Mouse (Mus musculus): ENCODE measurements around the gene She. TPM values are rescaled to one million over a fixed set of nuclear protein-coding genes. Genes with fewer than 3 reads are reported as not detected.
"Not testable (repeated sequence)": the region's sequence is repeated elsewhere in the genome, so short reads cannot be mapped to it uniquely, and the experiment has no call there.

The She gene
- total RNA-seq (2021), result 1 to 10 TPM; 7.1 to 7.3 TPM
- long read RNA-seq, experiment 1, full-length matches to known transcripts, result 3 of 4 reads
- long read RNA-seq, experiment 1, partial matches to known transcripts, result 0 of 4 reads
- long read RNA-seq, experiment 1, other reads (novel, unspliced or antisense), result 1 of 4 reads
- long read RNA-seq, experiment 2, full-length matches to known transcripts, result 3 of 6 reads
- long read RNA-seq, experiment 2, partial matches to known transcripts, result 0 of 6 reads
- long read RNA-seq, experiment 2, other reads (novel, unspliced or antisense), result 3 of 6 reads

DNA sequence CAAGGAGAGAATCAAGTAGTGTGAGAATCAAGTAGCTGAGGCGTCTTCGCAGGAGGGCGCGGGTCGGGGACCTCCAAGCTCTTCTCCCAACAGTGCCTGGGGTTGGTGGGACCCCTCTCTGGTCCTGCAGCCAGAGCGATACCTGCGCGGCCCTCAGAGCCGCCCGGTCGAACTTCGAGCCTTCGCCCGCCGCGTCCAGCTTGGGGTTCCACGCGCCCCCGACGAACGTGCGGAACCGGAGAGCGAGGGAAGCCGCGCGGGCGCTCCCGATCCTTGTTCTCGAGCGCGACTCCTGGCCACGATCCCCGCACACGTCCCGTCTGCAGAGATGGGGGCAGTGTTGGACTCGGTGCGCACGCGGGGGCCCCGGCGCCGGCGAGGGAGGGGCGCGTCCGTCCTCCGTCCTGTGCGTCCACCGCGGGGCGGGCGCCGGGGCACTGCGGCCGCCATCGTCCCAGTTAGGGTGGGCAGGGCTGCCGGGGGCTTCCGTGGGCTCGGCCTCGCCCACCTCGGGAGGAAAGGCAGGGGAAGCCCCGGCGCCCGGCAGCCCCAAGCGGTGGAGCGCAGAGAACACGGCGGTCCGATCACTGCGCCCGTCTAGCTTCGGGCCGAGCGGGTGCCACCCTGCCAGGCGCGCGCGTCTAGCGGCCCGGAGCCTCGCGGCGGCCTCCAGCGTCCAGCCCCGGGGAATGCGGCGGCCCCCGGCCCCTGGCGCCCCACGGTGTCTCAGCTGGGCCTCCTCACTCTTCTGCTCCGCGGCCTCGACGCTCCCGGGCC is at the start of gene She:
TSS of gene She (plus strand) at position 556 of the 777 bp plus-strand sequence.
- peak in 1 of 2 experiments; percentile 41 for DNase-seq (ENCODE audit: low spot score in 2 of 2)

DNA sequence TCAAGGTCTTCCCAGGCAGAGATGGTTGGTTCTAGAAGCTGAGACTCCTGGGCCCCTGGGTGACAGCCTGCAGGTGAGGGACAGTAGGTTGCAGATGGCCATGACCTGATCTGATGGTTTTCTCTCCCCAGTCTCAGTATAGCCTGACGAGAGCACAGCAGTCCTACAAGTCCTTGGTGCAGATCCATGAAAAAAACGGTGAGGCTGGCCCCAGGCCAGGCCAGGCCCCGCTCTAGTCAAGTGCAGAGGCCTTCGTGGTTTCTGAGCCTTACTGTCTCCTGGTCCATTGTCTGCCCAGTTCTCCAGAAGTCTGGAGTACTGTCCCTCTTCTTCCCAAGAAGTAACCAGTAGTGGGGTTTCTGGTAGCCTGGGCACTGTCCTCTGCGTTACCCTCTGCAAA is 49.5 kb upstream of the She start:
- DNase-seq (ENCODE audit: low spot score in 2 of 2), result no peak

DNA sequence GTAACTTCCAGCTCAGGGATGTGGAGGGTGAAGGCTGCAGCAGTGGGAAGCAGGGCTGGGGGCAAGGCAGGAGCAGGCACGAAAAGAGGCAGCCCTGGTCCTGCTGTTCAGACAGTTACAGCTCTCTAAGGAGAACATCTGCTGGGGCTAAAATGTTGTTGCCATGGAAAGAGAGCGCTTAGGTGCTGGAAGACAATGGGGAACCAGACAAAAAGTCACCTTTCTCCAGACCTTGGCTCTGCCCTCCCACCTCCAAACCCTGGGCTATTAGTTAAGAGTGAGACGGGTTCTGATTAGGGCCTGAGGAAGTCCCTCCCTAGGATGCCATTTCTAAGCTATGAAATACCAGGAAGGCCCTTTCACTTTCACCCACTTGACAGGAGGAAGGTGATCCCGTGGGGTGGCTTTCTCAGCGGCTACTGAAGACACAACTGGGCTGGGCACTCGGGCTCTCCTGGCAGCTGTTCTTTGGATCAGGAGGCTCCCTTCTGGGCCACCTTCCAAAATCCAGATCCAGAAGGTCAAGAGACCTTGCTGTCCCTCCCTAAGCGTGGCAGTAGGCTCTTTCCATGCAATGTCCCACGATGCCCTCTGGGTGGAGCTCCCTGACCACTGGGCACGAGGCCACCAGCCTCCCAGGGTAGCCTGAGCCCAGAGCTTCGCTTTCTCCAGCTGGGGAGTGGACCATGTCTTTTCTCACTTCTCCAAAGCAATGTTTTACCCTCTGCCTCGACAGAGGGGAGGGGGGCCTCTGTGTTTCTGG is 46.0 kb upstream of the She start:
- DNase-seq (ENCODE audit: low spot score in 2 of 2), result peak; percentile 80 to 87

DNA sequence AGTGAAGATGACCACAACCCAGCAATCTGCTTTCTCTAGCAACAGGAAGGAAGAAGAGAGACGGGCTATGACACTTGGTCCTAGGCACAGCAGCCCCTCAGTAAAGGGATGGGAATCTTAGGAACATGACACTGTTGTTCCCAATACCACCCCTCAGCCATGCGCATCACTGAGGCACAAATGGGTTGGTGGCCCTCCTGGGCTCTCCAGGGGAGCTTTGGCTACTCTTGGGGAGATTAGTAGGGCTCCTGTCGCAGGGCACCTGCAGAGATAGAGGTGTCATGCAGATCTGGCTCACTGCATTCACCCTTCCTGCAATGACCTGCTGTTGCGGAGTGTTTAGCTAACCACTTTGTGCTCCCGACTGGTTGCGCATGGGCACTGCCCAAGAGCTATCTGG is 44.9 kb upstream of the She start:
- DNase-seq (ENCODE audit: low spot score in 2 of 2), result no peak

DNA sequence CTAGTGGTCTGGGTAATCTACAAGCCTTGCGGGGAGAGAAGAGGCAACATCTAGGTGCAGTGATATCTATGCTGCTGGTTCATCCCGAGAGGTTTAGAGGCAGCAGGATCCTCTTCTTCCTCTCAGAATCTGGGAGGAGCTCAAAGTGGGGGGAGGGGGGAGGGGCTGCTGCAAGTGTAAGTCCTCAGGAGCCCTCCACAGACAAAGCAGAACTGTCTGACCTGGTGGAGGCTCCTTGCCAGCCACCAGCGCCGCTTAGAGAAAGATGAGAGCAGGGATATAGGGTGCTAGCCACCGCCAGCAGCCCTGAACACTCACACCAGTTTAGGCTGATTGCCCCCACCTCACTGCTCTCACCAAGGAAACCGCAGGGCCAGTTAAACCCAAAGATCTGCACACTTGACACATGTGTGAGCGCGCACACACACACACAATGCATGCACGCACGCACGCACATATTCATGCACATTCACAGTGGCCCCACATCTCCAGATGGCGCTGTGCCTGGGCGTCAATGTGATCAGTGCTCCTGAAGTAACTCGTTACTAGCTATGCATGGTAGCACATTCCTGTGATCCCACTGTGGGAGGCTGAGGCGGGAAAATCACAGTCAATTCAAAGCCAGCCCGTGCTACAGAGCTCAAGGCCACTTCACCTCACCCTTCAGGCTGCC is 42.4 kb upstream of the She start:
- DNase-seq (ENCODE audit: low spot score in 2 of 2), result no peak

DNA sequence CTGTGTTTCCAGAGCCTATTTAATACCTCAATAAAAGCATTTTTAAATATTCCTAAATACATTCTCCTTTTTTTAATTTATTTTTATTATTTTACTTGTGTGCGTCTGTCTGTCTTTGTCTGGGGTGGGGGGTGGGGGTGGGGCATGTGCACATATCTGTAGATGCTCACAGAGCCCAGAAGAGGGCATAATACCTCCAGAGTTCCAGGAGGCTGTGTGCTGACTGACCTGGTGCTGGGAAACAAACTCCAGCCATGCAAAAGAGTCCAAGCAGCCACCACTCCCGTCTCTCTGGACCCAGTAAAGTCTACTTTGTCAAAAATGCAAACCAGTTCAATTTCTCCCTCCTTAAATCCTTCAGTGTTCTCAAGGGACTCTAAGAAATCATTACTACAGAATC is 36.6 kb upstream of the She start:
- no peak for DNase-seq (ENCODE audit: low spot score in 2 of 2)

DNA sequence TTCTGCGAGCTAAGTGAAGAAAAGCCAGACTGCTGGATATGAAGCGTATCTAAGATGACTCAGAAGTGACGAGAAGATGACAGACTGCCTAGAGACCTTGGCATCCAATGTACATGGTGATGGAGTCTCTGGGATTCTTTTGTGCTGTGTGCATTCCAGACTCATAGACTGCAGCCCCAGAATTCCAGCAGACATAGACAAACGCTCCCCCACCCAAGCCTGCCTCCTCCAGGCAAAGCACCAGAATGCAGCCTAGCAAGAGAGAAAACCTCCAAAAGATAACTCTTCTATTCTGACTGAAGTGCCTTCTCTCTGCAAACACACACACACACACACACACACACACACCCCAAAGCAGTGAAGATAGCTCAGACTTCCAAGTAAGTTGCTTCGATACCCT is 35.4 kb upstream of the She start:
- no peak for DNase-seq (ENCODE audit: low spot score in 2 of 2)

DNA sequence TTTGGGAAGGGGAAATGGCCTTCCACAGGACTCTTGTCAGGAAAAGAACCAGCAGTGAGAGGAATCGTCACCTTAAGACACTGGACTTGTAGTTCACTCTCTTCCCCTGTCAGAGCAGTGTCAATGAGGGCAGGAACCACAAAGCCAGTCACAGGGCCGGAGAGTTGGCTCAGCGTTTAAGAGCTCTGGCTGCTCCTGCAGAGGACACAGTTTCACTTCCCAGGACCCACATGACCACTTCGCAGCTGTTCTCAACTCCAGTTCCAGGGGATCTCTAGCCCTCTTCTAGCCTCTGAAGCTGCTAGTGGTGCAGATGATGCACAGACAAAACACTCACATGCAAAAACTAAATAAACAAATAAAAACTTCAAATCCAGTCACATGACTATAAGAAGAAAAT is 34.8 kb upstream of the She start:
- DNase-seq (ENCODE audit: low spot score in 2 of 2), result no peak

DNA sequence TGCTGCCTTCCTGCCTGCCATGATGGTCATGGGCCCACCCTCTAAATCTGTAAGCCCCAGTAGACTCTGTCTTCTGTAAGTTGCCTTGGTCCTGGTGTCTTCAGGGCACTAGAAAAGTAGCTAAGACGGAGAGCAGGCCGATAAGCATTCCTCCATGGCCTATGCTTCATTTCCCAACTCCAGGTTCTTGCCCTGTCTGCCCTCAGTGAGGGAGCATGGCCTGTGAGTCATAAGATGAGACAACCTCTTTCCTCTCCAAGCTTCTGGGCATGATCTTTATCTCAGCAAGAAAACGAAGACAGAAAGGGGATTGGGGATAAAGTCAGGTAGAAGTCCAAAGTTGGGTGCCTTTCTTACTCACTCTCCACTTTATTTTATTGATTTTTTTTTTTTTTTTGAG is 32.7 kb upstream of the She start:
- DNase-seq (ENCODE audit: low spot score in 2 of 2), result no peak

DNA sequence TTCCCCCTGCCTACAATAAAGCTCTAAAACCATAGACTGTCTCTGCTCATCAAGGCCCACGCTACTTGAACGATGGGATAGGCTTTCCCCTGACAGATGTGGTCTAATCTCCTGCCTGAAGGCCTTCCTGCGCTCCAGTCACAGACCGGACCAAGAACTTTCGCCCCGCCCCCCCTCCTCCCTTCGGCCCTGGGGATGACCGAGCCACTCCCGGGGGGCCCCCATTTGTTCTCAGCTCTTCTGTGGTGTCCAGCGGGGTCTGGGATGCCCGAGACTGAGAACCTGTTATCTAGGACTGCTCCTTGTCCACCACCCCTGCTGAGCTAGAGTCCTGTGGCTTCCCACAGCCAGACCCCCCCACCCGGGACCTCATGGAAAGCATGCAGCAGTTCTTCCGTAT is 31.7 kb upstream of the She start:
- DNase-seq (ENCODE audit: low spot score in 2 of 2), result no peak

DNA sequence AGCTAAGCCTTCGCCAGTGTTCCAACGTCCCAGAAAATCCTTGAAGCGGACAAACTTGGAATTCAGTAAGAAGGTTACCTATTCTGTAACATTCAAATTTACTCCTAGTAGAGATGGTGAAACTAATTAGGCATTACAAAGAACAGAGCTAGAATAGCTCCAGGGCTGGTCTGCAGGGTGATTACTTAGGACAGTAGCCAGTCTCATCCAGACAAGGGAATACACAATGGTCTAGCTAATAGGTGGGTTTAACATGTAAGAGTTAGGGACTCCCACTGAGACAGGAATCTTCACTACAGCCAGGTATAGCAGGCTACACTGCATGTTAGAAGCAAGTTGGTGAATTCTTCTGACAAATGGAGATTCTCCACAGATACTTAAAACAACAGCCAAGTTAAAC is 31.1 kb upstream of the She start:
- DNase-seq (ENCODE audit: low spot score in 2 of 2), result not testable (repeated sequence)

DNA sequence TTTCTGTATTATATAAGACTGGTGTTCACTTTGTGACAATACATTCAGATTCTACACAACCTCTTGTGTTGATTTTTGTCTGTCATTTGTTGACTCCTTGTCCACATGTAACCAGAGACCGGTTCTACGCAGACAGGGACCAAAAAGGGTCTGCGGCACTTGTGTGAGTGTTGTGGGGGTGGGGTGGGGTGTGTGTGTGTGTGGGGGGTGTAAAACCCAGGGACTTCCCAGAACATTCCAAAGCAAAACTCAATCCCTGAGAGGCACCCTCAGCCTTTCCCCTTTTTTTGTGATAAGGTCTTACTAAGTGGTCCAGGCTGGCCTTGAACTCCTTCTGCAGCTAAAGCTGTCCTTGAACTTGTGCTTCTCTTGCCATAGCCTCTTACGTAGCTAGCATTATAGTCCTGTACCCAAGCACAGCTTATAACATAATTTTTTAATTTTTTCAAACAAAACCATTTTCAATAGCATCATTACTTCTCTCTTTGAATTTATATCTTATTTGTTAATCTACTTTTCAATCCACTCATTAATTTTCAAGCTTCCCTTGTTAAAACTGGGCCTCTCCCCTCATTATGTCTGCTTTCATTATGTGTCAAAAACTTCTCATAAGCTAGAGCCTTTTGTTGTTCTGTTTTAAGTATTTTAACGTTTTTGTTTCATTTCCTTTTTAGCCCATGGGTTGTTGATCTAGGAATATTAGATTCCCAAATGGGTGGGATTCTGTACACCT is 30.2 kb upstream of the She start:
- DNase-seq (ENCODE audit: low spot score in 2 of 2), result no peak

DNA sequence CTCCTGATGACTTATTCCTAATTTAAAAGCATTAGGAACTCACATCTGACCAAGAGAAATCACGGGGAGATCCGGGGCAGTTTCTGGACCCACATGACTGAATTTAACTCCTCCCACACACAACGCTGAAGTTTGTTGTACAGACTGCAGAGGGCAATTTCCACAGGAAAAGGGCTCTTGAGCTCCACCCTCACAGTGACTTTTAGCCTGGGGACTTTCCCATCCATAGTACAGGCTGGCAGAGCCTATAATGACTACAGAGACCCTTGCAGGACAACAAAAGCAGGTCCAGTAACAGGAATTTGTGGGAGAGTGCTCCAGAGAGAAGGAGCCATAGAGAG is 29.7 kb upstream of the She start:
- no peak for DNase-seq (ENCODE audit: low spot score in 2 of 2)

DNA sequence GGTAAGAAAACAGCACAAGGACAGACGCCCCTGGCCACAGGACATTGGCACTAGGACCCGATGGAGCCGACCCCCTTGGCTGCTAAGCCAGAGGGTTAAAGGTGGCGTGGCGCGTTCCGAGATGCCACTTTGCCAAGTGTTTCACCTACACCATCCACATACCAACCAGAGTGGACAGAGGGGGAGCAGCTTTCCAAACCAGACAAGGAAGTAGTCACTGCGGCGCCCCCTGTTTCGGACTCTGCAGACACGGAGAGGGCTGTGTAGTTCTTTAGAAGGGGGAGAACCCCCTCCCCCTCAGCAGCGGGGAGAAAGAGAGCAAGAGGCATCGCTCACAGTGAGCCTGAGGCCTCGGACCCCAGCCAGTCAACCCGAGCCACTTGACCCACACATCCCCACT is 28.3 kb upstream of the She start:
- DNase-seq (ENCODE audit: low spot score in 2 of 2), result no peak

DNA sequence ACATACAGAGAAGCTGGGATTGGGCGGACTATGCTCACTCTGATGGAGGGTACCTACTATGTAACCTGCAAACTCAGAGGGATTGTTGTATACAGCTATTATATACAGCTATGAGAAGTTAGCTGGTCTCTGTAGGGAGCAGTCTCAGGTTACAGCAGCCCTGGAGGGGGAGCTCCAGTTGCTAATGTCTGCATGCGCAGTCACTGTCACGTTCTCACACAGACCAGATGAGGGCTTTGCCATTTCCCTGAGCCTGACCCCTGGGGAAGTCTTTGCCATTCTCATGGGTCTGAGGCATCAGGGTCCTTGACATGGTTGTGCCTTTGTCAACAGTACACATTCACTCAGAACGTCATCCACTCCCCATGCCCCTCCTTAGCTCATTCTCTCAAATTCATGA is 26.0 kb upstream of the She start:
- no peak for DNase-seq (ENCODE audit: low spot score in 2 of 2)

DNA sequence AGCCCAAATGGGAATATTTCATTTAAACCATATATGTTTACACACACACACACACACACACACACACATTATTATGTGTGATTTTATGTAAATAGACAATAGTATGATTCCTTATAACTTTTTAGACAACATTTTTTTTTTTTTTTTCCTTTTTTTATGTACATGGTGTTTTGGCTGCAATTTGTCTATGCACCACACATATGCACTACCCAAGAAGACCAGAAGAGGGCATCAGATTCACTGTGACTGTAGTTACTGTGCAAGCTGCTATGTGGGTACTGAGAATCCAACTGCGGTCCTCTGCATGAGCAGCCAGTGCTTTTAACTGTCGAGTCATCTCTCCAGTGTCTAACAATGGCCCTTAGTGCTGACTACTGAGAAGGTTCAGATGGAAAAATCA is 24.4 kb upstream of the She start:
- DNase-seq (ENCODE audit: low spot score in 2 of 2), result no peak

DNA sequence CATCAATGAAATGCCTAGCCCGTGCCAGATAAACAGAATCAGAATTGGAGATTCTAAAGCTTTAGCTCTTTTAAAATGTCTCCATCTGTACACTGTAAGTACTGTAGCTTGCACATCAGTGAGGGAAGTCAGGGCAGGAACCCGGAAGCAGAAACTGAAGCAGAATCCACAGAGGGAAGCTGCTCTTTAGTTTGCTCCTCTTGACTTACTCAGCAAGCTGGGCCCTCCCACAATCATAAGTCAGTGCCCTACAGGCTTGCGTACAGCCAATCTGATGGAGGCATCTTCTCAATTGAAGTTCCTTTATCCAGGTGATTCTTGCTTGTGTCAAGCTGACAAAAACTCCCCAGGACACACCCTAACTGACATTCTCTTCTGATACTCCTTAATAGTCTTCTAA is 24.0 kb upstream of the She start:
- no peak for DNase-seq (ENCODE audit: low spot score in 2 of 2)

DNA sequence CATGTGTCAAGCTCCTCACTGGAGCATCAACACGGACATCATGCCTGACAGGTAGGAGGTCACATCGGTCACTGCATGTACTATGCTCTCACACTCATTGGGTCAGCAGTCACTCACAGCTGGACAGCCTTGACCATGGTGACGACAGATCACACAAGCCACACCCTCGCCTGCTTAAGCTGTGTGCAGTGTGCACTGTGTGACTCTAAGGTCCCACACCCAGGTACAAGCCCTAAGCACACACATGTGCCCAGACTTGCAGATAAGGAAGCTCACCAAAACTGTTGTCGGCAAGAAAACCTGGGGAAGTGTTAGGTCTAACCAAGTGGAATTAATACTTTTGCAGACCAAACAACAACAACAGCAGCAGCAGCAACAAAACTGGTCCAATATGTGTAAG is 23.3 kb upstream of the She start:
- no peak for DNase-seq (ENCODE audit: low spot score in 2 of 2)

DNA sequence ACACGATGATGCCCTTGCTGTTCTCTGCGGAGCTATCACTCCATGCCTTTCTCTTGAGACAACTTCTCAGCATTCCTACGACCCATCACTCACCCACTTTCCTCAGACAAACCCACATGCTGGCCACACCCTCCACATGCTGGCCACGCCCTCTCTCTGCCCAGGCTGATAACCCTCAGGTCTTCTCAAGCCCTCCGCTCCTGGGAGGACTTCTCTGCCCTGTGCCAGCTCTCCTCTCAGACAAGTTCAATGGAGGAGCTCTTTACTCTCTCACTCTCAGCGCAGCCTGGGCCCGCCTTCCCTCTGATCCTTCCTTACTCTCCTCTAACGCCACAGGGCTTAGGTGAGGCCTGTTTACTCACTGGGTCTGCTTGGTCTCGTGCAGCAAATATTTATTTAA is 22.5 kb upstream of the She start:
- no peak for DNase-seq (ENCODE audit: low spot score in 2 of 2)

DNA sequence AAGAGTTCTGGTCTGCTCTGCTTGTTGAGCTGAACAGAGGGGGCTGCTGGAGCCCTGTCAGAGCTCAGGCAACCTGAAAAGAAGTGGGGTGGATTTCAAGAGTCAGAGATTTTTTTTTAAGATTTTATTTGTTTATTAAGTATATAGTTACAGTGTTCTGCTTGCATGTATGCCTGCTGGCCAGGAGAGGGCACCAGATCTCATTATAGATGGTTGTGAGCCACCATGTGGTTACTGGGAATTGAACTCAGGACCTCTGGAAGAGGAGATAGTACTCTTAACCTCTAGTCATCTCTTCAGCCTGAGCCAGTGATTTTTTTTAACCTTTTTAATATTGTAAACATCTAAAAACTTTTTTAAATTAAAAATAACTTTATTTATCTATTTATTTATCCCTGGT is 20.3 kb upstream of the She start:
- DNase-seq (ENCODE audit: low spot score in 2 of 2), result no peak

DNA sequence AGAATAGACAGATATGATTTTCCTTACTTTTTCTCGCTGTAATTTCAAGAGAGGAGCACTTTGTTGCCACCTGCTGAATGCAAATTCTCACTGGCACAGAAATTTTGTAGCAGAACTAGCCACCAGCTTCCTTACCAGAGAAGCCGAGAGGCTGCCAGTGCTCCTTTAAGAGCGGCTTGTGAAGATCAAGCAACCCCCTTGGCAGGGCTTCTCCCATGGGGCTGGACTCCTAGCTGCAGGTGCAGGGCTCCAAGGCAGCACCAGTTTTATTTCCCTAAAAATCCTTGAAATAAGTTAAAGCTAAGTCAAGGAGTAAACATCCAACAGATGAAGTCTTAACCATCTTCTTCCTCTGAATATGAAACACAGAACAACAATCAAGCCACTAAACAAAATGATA is 19.0 kb upstream of the She start:
- no peak for DNase-seq (ENCODE audit: low spot score in 2 of 2)
